Mouse (Mus musculus): ENCODE measurements around the gene Setdb2. TPM values are rescaled to one million over a fixed set of nuclear protein-coding genes. Genes with fewer than 3 reads are reported as not detected.
"Not testable (repeated sequence)": the region's sequence is repeated elsewhere in the genome, so short reads cannot be mapped to it uniquely, and the experiment has no call there.

Setdb2 gene
- polyA plus RNA-seq, 1 experiment from 2014 or later: 10.0 TPM

- Histone ChIP-seq H3K36me3 (ENCODE audit: control insufficient read depth, insufficient read depth, low read length) (no peaks in the 10 kb centered on the region), H3K4me2 (ENCODE audit: low read depth, low read length) (no peak overlapping the region), H3K27me3 (ENCODE audit: control insufficient read depth, insufficient read depth, low read length) (no peaks in the 10 kb centered on the region), H3K4me3 (replicated peaks; ENCODE audit: low read length) (no peak overlapping the region), H3K9ac (ENCODE audit: low read length) (no peak overlapping the region), H3K4me1 (ENCODE audit: control insufficient read depth, insufficient read depth, low read length) (no peaks in the 10 kb centered on the region), H3K27ac (ENCODE audit: low read length) (no peak overlapping the region), H3K9me3 (replicated peaks; ENCODE audit: control insufficient read depth, low read length) (no peaks in the 10 kb centered on the region)
- no peak for ATAC-seq (ENCODE audit: insufficient read depth, low FRiP score)
- 76% methylated on average over 2 of the region's 2 CpGs for WGBS
Observed at GRCm38 (mm10) chr14:59396999-59397398, 43.7 kb downstream of the Setdb2 start.

- ATAC-seq (ENCODE audit: insufficient read depth, low FRiP score): no peak
Observed at GRCm38 (mm10) chr14:59395281-59395680, 45.4 kb downstream of the Setdb2 start, which contains the start of gene Phf11c. TSS of gene Phf11c (minus strand) at chr14:59395381.

GRCm38 (mm10) chr14:59390181-59390580, 50.5 kb downstream of the Setdb2 start:
- H3K4me1 ChIP-seq (ENCODE audit: control insufficient read depth, insufficient read depth, low read length); ATAC-seq (ENCODE audit: insufficient read depth, low FRiP score); H3K27ac ChIP-seq (ENCODE audit: low read length); H3K36me3 ChIP-seq (ENCODE audit: control insufficient read depth, insufficient read depth, low read length); H3K4me3 ChIP-seq (replicated peaks; ENCODE audit: low read length); H3K9me3 ChIP-seq (replicated peaks; ENCODE audit: control insufficient read depth, low read length); H3K9ac ChIP-seq (ENCODE audit: low read length); H3K27me3 ChIP-seq (ENCODE audit: control insufficient read depth, insufficient read depth, low read length); H3K4me2 ChIP-seq (ENCODE audit: low read depth, low read length): not testable (repeated sequence)
- 41% methylated on average over 4 of the region's 4 CpGs for WGBS

More at GRCm38 (mm10) chr14:59395281-59395680, 45.4 kb downstream of the Setdb2 start, which contains the start of gene Phf11c:
- Histone ChIP-seq H3K36me3 (ENCODE audit: control insufficient read depth, insufficient read depth, low read length) (no peaks in the 10 kb centered on the region), H3K4me1 (ENCODE audit: control insufficient read depth, insufficient read depth, low read length) (no peaks in the 10 kb centered on the region), H3K27ac (ENCODE audit: low read length) (no peak within 1 kb of the TSS), H3K4me2 (ENCODE audit: low read depth, low read length) (no peak within 1 kb of the TSS), H3K9me3 (replicated peaks; ENCODE audit: control insufficient read depth, low read length) (no peaks in the 10 kb centered on the region), H3K4me3 (replicated peaks; ENCODE audit: low read length) (no peak within 1 kb of the TSS), H3K9ac (ENCODE audit: low read length) (no peak within 1 kb of the TSS), H3K27me3 (ENCODE audit: control insufficient read depth, insufficient read depth, low read length) (no peaks in the 10 kb centered on the region)
- WGBS: 88% methylated on average over 3 of the region's 3 CpGs

- no peak for ATAC-seq (ENCODE audit: insufficient read depth, low FRiP score)
- no peaks in the 10 kb centered on the region for H3K36me3 ChIP-seq (ENCODE audit: control insufficient read depth, insufficient read depth, low read length)
Observed at GRCm38 (mm10) chr14:59389532-59389931, 51.2 kb downstream of the Setdb2 start.

GRCm38 (mm10) chr14:59370348-59371068, 70.2 kb downstream of the Setdb2 start:
- Histone ChIP-seq H3K9me3 (replicated peaks; ENCODE audit: control insufficient read depth, low read length) (peaks cover 12% of the 10 kb centered on the region), H3K9ac (ENCODE audit: low read length) (no peak overlapping the region), H3K4me3 (replicated peaks; ENCODE audit: low read length) (no peak overlapping the region), H3K4me1 (ENCODE audit: control insufficient read depth, insufficient read depth, low read length) (no peaks in the 10 kb centered on the region), H3K27ac (ENCODE audit: low read length) (no peak overlapping the region), H3K36me3 (ENCODE audit: control insufficient read depth, insufficient read depth, low read length) (no peaks in the 10 kb centered on the region), H3K4me2 (ENCODE audit: low read depth, low read length) (no peak overlapping the region), H3K27me3 (ENCODE audit: control insufficient read depth, insufficient read depth, low read length) (no peaks in the 10 kb centered on the region)
- no peak for ATAC-seq (ENCODE audit: insufficient read depth, low FRiP score)
- WGBS: 92% methylated on average over 25 of the region's 25 CpGs

More at GRCm38 (mm10) chr14:59389532-59389931, 51.2 kb downstream of the Setdb2 start:
- Histone ChIP-seq H3K27ac (ENCODE audit: low read length) (no peak overlapping the region), H3K9ac (ENCODE audit: low read length) (no peak overlapping the region), H3K27me3 (ENCODE audit: control insufficient read depth, insufficient read depth, low read length) (no peaks in the 10 kb centered on the region), H3K4me1 (ENCODE audit: control insufficient read depth, insufficient read depth, low read length) (no peaks in the 10 kb centered on the region), H3K4me3 (replicated peaks; ENCODE audit: low read length) (no peak overlapping the region), H3K9me3 (replicated peaks; ENCODE audit: control insufficient read depth, low read length) (no peaks in the 10 kb centered on the region), H3K4me2 (ENCODE audit: low read depth, low read length) (no peak overlapping the region)
- 66% methylated on average over 1 of the region's 1 CpGs for whole genome bisulfite sequencing

- Histone ChIP-seq H3K27ac (ENCODE audit: low read length) (no peak overlapping the region), H3K9ac (ENCODE audit: low read length) (no peak overlapping the region)
Observed at GRCm38 (mm10) chr14:59366386-59367105, 74.1 kb downstream of the Setdb2 start.

GRCm38 (mm10) chr14:59365244-59365644, 75.4 kb downstream of the Setdb2 start, which contains the start of gene Phf11d:
TSS of gene Phf11d (minus strand) at chr14:59365470.
- peak within 1 kb of the TSS; percentile 31 for H3K4me2 ChIP-seq (ENCODE audit: low read depth, low read length)
- H3K36me3 ChIP-seq (ENCODE audit: control insufficient read depth, insufficient read depth, low read length): no peaks in the 10 kb centered on the region
- no peaks in the 10 kb centered on the region for H3K4me1 ChIP-seq (ENCODE audit: control insufficient read depth, insufficient read depth, low read length)
- peak; percentile 74 for ATAC-seq (ENCODE audit: insufficient read depth, low FRiP score)
- H3K9ac ChIP-seq (ENCODE audit: low read length): peak within 1 kb of the TSS; percentile 11; the same call in 1 of the 2 replicates
- no peaks in the 10 kb centered on the region for H3K27me3 ChIP-seq (ENCODE audit: control insufficient read depth, insufficient read depth, low read length)
- H3K9me3 ChIP-seq (replicated peaks; ENCODE audit: control insufficient read depth, low read length): no peaks in the 10 kb centered on the region
- peak within 1 kb of the TSS; percentile 3; the same call in 1 of the 2 replicates for H3K4me3 ChIP-seq (replicated peaks; ENCODE audit: low read length)
- 50% methylated on average over 6 of the region's 6 CpGs for WGBS
- peak within 1 kb of the TSS; percentile 79 for H3K27ac ChIP-seq (ENCODE audit: low read length)

More at GRCm38 (mm10) chr14:59366386-59367105, 74.1 kb downstream of the Setdb2 start:
- 68% methylated on average over 8 of the region's 8 CpGs for WGBS
- Histone ChIP-seq H3K4me1 (ENCODE audit: control insufficient read depth, insufficient read depth, low read length) (no peaks in the 10 kb centered on the region), H3K4me3 (replicated peaks; ENCODE audit: low read length) (no peak overlapping the region), H3K36me3 (ENCODE audit: control insufficient read depth, insufficient read depth, low read length) (no peaks in the 10 kb centered on the region), H3K9me3 (replicated peaks; ENCODE audit: control insufficient read depth, low read length) (peaks cover 9% of the 10 kb centered on the region), H3K27me3 (ENCODE audit: control insufficient read depth, insufficient read depth, low read length) (no peaks in the 10 kb centered on the region), H3K4me2 (ENCODE audit: low read depth, low read length) (no peak overlapping the region)
- no peak for ATAC-seq (ENCODE audit: insufficient read depth, low FRiP score)
